Mouse (Mus musculus): ENCODE results near the gene Cd44. TPM values are rescaled to one million over a fixed set of nuclear protein-coding genes. Genes with fewer than 3 reads are reported as not detected.

The Cd44 gene
- 13.7 and 17.1 TPM in 2 replicates for polyA plus RNA-seq (2014; fragmentation: Nextera tagmentation; extraction: Ambion mirVana)

DNA sequence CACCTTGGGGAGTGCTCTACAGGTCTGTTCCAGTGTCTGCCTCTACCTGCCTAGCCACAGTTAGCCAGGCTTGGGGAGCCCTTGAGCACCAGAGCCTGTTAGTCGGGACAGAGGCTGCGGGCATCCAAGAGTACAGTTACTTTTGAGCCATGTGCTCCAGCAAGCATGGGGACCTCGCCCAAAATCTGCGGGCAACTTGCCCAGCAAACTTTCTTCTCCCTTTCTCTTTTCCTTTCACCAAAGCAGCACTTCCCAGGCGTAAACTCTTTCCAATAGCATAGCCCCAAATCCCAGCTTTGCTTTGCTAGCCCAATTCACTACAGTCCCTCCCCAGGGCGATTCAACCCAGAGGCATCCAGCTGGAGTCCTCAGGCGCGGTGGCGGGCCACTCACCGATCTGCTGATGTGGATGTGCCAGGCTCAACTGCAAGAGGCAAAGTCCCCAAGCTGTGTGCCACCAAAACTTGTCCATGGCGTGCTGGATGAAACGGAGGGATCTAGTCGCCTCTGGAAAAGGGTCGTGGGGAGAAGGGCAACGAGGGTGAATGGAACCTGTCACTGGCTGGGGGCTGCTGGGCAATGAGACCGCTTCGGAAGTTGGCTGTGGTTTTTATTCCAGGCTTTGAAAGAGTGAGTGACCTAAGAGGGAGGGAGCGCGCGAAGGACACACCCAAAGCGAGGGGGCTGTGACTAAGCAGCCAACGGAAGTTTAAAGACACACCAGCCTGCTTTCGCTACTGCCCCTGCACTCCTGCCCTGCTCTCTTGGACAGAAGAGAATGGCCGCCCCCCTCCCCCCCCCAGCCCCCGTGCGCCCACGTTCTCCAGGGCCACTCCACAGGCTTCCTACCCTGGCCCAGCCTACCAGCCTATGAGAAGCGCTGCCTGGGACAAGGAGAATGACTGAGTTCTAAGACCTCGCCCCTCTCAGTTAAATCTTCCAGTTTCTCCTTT lies at the start of gene Cd44:
TSS of gene Cd44 (minus strand) at position 791 of the 953 bp plus-strand sequence.
- Histone ChIP-seq H3K4me3 (ENCODE audit: low read depth, low read length) (peak within 1 kb of the TSS; percentile 49), H3K9ac (ENCODE audit: low read length) (peak within 1 kb of the TSS; percentile 47), H3K27ac (ENCODE audit: low read depth) (no peak within 1 kb of the TSS), H3K9me3 (ENCODE audit: control insufficient read depth, low read length) (no peaks in the 10 kb centered on the region), H3K27me3 (replicated peaks; ENCODE audit: control insufficient read depth, insufficient read depth, low read length) (peaks cover 12% of the 10 kb centered on the region), H3K4me2 (ENCODE audit: low read length) (peak within 1 kb of the TSS; percentile 82), H3K36me3 (ENCODE audit: control insufficient read depth, insufficient read depth, low read length) (no peaks in the 10 kb centered on the region), H3K4me1 (replicated peaks; ENCODE audit: control insufficient read depth, insufficient read depth, low read length) (peaks cover 7% of the 10 kb centered on the region; the same call in 1 of the 2 replicates)
- WGBS, result 2% methylated on average over 27 of the region's 29 CpGs
- DNase-seq (ENCODE audit: low spot score) (peak; percentile 69), ATAC-seq (replicated peaks; ENCODE audit: low FRiP score, low TSS enrichment, low read depth) (peak; percentile 58)

- Histone ChIP-seq H3K9me3 (ENCODE audit: control insufficient read depth, low read length) (no peaks in the 10 kb centered on the region), H3K27ac (ENCODE audit: low read depth) (no peak overlapping the region), H3K36me3 (ENCODE audit: control insufficient read depth, insufficient read depth, low read length) (no peaks in the 10 kb centered on the region), H3K27me3 (replicated peaks; ENCODE audit: control insufficient read depth, insufficient read depth, low read length) (no peaks in the 10 kb centered on the region), H3K4me2 (ENCODE audit: low read length) (no peak overlapping the region), H3K4me3 (ENCODE audit: low read depth, low read length) (no peak overlapping the region), H3K9ac (ENCODE audit: low read length) (no peak overlapping the region), H3K4me1 (replicated peaks; ENCODE audit: control insufficient read depth, insufficient read depth, low read length) (no peaks in the 10 kb centered on the region)
- DNase-seq (ENCODE audit: low spot score), result no peak
- ATAC-seq (replicated peaks; ENCODE audit: low FRiP score, low TSS enrichment, low read depth), result no peak
- 74% methylated on average over 4 of the region's 4 CpGs for whole genome bisulfite sequencing
Observed at GRCm38 (mm10) chr2:102948481-102948857, 47.0 kb upstream of the Cd44 start.

GRCm38 (mm10) chr2:102947846-102948480 lies 46.5 kb upstream of the Cd44 start:
- H3K27me3 ChIP-seq (replicated peaks; ENCODE audit: control insufficient read depth, insufficient read depth, low read length), result no peaks in the 10 kb centered on the region
- no peaks in the 10 kb centered on the region for H3K4me1 ChIP-seq (replicated peaks; ENCODE audit: control insufficient read depth, insufficient read depth, low read length)
- WGBS, result 90% methylated on average over 5 of the region's 5 CpGs
- DNase-seq (ENCODE audit: low spot score) (no peak), ATAC-seq (replicated peaks; ENCODE audit: low FRiP score, low TSS enrichment, low read depth) (no peak)
- no peaks in the 10 kb centered on the region for H3K9me3 ChIP-seq (ENCODE audit: control insufficient read depth, low read length)
- no peak overlapping the region for H3K27ac ChIP-seq (ENCODE audit: low read depth)
- H3K9ac ChIP-seq (ENCODE audit: low read length), result no peak overlapping the region
- no peaks in the 10 kb centered on the region for H3K36me3 ChIP-seq (ENCODE audit: control insufficient read depth, insufficient read depth, low read length)
- H3K4me3 ChIP-seq (ENCODE audit: low read depth, low read length), result no peak overlapping the region
- no peak overlapping the region for H3K4me2 ChIP-seq (ENCODE audit: low read length)

DNA sequence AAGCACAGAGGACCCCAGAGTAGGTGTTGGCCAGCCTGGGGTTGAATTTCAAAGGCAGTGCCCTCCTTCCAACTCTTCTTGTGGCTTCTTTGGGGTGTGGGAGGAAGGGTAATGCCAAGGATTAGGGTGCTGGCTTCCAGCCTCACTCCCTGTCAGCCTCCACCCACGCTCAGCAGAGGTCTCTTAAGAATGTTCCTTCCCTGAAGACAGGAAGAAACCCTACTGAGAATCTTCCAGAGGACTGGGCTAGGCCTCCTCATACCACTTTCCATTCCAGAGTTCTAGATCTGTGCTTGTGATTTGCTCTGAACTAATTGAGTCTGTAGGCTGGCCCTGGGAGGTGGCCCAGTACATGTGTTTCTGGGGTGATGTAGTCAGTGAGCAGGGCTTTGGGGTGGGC lies 43.6 kb upstream of the Cd44 start:
- no peak overlapping the region for H3K4me3 ChIP-seq (ENCODE audit: low read depth, low read length)
- ATAC-seq (replicated peaks; ENCODE audit: low FRiP score, low TSS enrichment, low read depth), result no peak
- no peaks in the 10 kb centered on the region for H3K27me3 ChIP-seq (replicated peaks; ENCODE audit: control insufficient read depth, insufficient read depth, low read length)
- WGBS, result 71% methylated on average over 1 of the region's 1 CpGs
- no peak overlapping the region for H3K9ac ChIP-seq (ENCODE audit: low read length)
- no peaks in the 10 kb centered on the region for H3K36me3 ChIP-seq (ENCODE audit: control insufficient read depth, insufficient read depth, low read length)
- no peaks in the 10 kb centered on the region for H3K4me1 ChIP-seq (replicated peaks; ENCODE audit: control insufficient read depth, insufficient read depth, low read length)
- DNase-seq (ENCODE audit: low spot score), result no peak
- no peak overlapping the region for H3K4me2 ChIP-seq (ENCODE audit: low read length)
- H3K27ac ChIP-seq (ENCODE audit: low read depth), result no peak overlapping the region
- no peaks in the 10 kb centered on the region for H3K9me3 ChIP-seq (ENCODE audit: control insufficient read depth, low read length)

DNA sequence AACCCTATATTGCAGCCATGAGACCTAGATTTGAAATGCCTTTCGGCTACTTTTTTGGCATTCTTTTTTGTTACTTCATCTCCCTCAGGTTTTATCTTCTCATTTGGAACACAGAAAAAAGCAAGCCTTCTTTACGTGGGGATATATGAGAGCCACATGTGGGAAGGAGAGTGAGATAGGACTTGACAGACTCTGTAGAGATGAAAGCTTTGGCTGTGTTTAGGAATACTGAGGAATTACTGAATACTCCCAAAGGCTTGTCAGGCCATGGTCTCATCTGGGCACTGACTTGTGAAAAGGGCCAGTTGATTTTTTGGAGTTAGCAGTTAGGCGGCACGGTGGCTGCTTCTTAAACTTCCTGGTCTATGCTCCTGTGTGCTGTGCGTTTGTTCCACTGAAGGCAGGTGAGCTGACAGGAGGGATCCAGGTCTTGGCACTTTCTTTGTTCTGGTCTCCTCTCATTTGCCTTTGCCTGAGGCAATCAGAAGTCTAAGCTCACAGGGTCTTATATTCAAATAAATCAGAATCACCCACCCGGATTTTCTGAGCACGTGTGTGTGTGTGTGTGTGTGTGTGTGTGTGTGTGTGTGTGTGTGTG lies 43.0 kb upstream of the Cd44 start:
- H3K4me3 ChIP-seq (ENCODE audit: low read depth, low read length), result no peak overlapping the region
- H3K4me1 ChIP-seq (replicated peaks; ENCODE audit: control insufficient read depth, insufficient read depth, low read length), result no peaks in the 10 kb centered on the region
- H3K36me3 ChIP-seq (ENCODE audit: control insufficient read depth, insufficient read depth, low read length), result no peaks in the 10 kb centered on the region
- H3K9ac ChIP-seq (ENCODE audit: low read length), result no peak overlapping the region
- H3K4me2 ChIP-seq (ENCODE audit: low read length), result no peak overlapping the region
- DNase-seq (ENCODE audit: low spot score), result no peak
- H3K27me3 ChIP-seq (replicated peaks; ENCODE audit: control insufficient read depth, insufficient read depth, low read length), result no peaks in the 10 kb centered on the region
- 78% methylated on average over 7 of the region's 7 CpGs for WGBS
- no peak overlapping the region for H3K27ac ChIP-seq (ENCODE audit: low read depth)
- no peak for ATAC-seq (replicated peaks; ENCODE audit: low FRiP score, low TSS enrichment, low read depth)
- no peaks in the 10 kb centered on the region for H3K9me3 ChIP-seq (ENCODE audit: control insufficient read depth, low read length)

- WGBS, result 53% methylated on average over 6 of the region's 6 CpGs
- no peaks in the 10 kb centered on the region for H3K27me3 ChIP-seq (replicated peaks; ENCODE audit: control insufficient read depth, insufficient read depth, low read length)
- H3K4me2 ChIP-seq (ENCODE audit: low read length), result no peak overlapping the region
- ATAC-seq (replicated peaks; ENCODE audit: low FRiP score, low TSS enrichment, low read depth), result peak; percentile 47; the same call in 1 of the 2 replicates
- H3K9me3 ChIP-seq (ENCODE audit: control insufficient read depth, low read length), result no peaks in the 10 kb centered on the region
- no peaks in the 10 kb centered on the region for H3K4me1 ChIP-seq (replicated peaks; ENCODE audit: control insufficient read depth, insufficient read depth, low read length)
- no peaks in the 10 kb centered on the region for H3K36me3 ChIP-seq (ENCODE audit: control insufficient read depth, insufficient read depth, low read length)
- no peak for DNase-seq (ENCODE audit: low spot score)
- no peak overlapping the region for H3K4me3 ChIP-seq (ENCODE audit: low read depth, low read length)
- no peak overlapping the region for H3K27ac ChIP-seq (ENCODE audit: low read depth)
- H3K9ac ChIP-seq (ENCODE audit: low read length), result no peak overlapping the region
Observed at GRCm38 (mm10) chr2:102943983-102944382, 42.5 kb upstream of the Cd44 start.

DNA sequence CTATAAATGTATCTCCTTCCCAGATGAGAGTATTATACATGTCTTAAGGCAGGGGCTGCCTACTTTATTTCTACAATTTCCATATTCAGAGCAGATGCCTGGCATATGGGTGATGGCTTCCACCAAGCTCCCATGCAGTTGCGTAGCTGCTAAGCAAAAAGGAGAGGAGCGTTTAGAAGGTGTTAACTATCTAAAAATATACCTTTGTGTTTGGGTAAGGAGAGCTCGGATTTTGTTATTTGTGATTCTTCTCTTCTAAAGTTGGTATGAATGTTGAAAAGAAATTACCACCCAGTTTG lies 41.3 kb upstream of the Cd44 start:
- no peak overlapping the region for H3K4me3 ChIP-seq (ENCODE audit: low read depth, low read length)
- no peak overlapping the region for H3K9ac ChIP-seq (ENCODE audit: low read length)
- H3K9me3 ChIP-seq (ENCODE audit: control insufficient read depth, low read length), result no peaks in the 10 kb centered on the region
- no peak for DNase-seq (ENCODE audit: low spot score)
- no peak overlapping the region for H3K27ac ChIP-seq (ENCODE audit: low read depth)
- H3K4me1 ChIP-seq (replicated peaks; ENCODE audit: control insufficient read depth, insufficient read depth, low read length), result no peaks in the 10 kb centered on the region
- no peak for ATAC-seq (replicated peaks; ENCODE audit: low FRiP score, low TSS enrichment, low read depth)
- whole genome bisulfite sequencing, result 88% methylated on average over 3 of the region's 3 CpGs
- no peaks in the 10 kb centered on the region for H3K27me3 ChIP-seq (replicated peaks; ENCODE audit: control insufficient read depth, insufficient read depth, low read length)
- no peak overlapping the region for H3K4me2 ChIP-seq (ENCODE audit: low read length)
- H3K36me3 ChIP-seq (ENCODE audit: control insufficient read depth, insufficient read depth, low read length), result no peaks in the 10 kb centered on the region

DNA sequence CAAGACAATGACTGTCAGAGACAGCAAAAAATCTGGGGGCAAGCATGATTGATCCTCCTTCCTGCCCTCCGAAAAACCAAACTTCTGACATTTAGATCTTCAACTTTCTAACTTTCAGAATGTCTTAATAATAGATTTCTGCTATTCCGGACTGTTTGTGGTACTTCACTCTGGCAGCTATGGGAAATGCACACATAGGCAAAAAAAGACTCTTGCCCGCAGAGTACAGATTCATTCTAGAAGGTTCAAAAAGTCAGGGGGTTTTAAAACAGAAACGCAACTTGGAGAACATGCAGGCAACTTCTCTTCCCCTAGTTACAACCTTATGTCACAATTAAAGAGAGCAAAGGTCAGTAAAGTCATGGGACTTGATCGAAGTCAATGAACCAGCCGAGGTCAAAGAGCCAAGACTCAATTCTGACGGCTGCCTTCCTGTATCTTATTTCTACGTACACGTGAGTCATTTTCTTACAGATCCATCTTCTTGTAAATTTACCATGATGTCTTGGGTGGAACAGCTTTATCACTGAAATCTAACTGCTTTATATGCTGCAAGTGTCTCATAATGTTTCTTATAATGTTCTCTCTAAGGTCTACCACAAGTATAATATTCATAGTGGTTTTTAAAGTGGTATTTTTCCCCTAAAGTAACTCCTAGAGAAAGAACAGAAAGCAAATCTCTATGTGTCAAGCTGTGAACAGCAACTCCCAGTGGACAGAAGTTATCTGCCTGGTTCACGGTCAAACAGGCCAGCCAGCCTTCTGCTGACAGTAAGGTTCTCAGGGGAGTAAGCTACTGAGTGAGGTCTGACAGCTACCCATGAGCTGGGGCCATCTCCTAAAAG lies 40.7 kb upstream of the Cd44 start:
- no peaks in the 10 kb centered on the region for H3K9me3 ChIP-seq (ENCODE audit: control insufficient read depth, low read length)
- H3K27me3 ChIP-seq (replicated peaks; ENCODE audit: control insufficient read depth, insufficient read depth, low read length), result no peaks in the 10 kb centered on the region
- H3K9ac ChIP-seq (ENCODE audit: low read length), result no peak overlapping the region
- DNase-seq (ENCODE audit: low spot score), result no peak
- no peaks in the 10 kb centered on the region for H3K36me3 ChIP-seq (ENCODE audit: control insufficient read depth, insufficient read depth, low read length)
- no peak overlapping the region for H3K4me3 ChIP-seq (ENCODE audit: low read depth, low read length)
- ATAC-seq (replicated peaks; ENCODE audit: low FRiP score, low TSS enrichment, low read depth), result no peak
- H3K4me1 ChIP-seq (replicated peaks; ENCODE audit: control insufficient read depth, insufficient read depth, low read length), result no peaks in the 10 kb centered on the region
- H3K27ac ChIP-seq (ENCODE audit: low read depth), result no peak overlapping the region
- WGBS, result 66% methylated on average over 10 of the region's 10 CpGs
- no peak overlapping the region for H3K4me2 ChIP-seq (ENCODE audit: low read length)

Measured in intestine, embryonic 14.5 days (tissue).